Mouse (Mus musculus) hindbrain, embryonic 11.5 days (tissue): Measurements from ENCODE around the gene Hnrnpc. TPM values are rescaled to one million over a fixed set of nuclear protein-coding genes. Genes with fewer than 3 reads are reported as not detected.
"Not testable (repeated sequence)": the region's sequence is repeated elsewhere in the genome, so short reads cannot be mapped to it uniquely, and the experiment has no call there.

ENCODE experiments used
- ATAC-seq: fragments of 200-750 bp; cut with Nextera tagmentation; 2 replicates; pipeline ENCODE4 v1.8.0; 2017; ENCODE audit warnings: mild to moderate bottlenecking, moderate TSS enrichment, moderate library complexity; ENCODE audit not compliant: low FRiP score
- DNase-seq: peaks from one replicate; pipeline ENCODE4 v3.0.0-alpha.2; 2015; ENCODE audit warnings: low spot score
- H3K27ac ChIP-seq: fragments of 300-500 bp; sonication (generic); 2 replicates; pipeline ENCODE4 v1.5.1; 2014; ENCODE audit warnings: mild to moderate bottlenecking, low read depth, low read length
- H3K27me3 ChIP-seq: fragments of 300-500 bp; sonication (generic); 2 replicates; pipeline ENCODE4 v1.6.1; 2014; ENCODE audit warnings: mild to moderate bottlenecking, low read length, moderate library complexity, mixed read lengths; ENCODE audit not compliant: control insufficient read depth, insufficient read depth
- H3K36me3 ChIP-seq: fragments of 300-500 bp; sonication (generic); 2 replicates; pipeline ENCODE4 v1.6.1; 2014; ENCODE audit warnings: mild to moderate bottlenecking, low read length, moderate library complexity, mixed read lengths; ENCODE audit not compliant: control insufficient read depth, insufficient read depth
- H3K4me1 ChIP-seq: fragments of 300-500 bp; sonication (generic); replicated peaks from 2 replicates; pipeline ENCODE4 v1.6.1; 2014; ENCODE audit warnings: low read length, mixed read lengths; ENCODE audit not compliant: control insufficient read depth, insufficient read depth
- H3K4me2 ChIP-seq: fragments of 300-500 bp; sonication (generic); replicated peaks from 2 replicates; pipeline ENCODE4 v1.6.1; 2014; ENCODE audit warnings: mild to moderate bottlenecking, low read depth, low read length
- H3K4me3 ChIP-seq: fragments of 300-500 bp; sonication (generic); 2 replicates; pipeline ENCODE4 v1.5.1; 2014; ENCODE audit warnings: low read depth, low read length
- H3K9ac ChIP-seq: fragments of 300-500 bp; sonication (generic); 2 replicates; pipeline ENCODE4 v1.6.1; 2014; ENCODE audit warnings: low read depth, low read length
- H3K9me3 ChIP-seq: fragments of 300-500 bp; sonication (generic); 2 replicates; pipeline ENCODE4 v1.6.1; 2016; ENCODE audit warnings: low read length; ENCODE audit not compliant: control insufficient read depth
- WGBS: fragments of 180-500 bp; shearing (Covaris S2); extraction: QIAGEN DNeasy Blood & Tissue Kit; methylation state at CpG from one replicate; pipeline ENCODE4 v1.1.7; 2014; 5-methylcytosine and 5-hydroxymethylcytosine counted together
- polyA plus RNA-seq: library from polyadenylated mRNA; unstranded; fragments of >200 nt; fragmentation: Nextera tagmentation; extraction: Ambion mirVana; gene quantifications from 2 replicates; pipeline ENCODE4 v1.2.1, GENCODE M21; 2014

The Hnrnpc gene
- polyA plus RNA-seq, 1 experiment from 2014 or later: 962 TPM

DNA sequence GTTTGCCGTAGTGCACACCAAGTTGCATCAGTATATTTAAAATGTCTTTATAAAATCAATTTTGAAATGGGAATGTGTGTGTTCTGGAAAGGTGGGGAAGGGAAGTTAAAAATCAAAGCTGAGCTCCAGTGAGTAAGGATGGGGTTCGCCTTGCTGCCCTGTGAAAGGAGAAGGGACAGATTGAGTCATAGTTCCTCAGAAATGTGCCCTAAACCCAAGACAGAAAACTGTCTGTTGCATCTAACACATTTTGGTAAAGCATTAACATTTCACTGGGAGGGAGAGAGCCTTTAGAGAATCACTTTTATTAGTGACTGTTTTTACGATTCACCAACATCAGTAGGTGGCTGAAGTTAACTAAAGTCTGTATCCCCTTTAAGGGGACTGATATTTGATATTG is 5.4 kb downstream of the Hnrnpc start:
- H3K27ac ChIP-seq, ATAC-seq, H3K27me3 ChIP-seq, H3K9ac ChIP-seq, H3K4me3 ChIP-seq, H3K4me1 ChIP-seq, DNase-seq, H3K4me2 ChIP-seq, H3K9me3 ChIP-seq, H3K36me3 ChIP-seq: not testable (repeated sequence)
- 92% methylated on average over 3 of the region's 3 CpGs for WGBS

DNA sequence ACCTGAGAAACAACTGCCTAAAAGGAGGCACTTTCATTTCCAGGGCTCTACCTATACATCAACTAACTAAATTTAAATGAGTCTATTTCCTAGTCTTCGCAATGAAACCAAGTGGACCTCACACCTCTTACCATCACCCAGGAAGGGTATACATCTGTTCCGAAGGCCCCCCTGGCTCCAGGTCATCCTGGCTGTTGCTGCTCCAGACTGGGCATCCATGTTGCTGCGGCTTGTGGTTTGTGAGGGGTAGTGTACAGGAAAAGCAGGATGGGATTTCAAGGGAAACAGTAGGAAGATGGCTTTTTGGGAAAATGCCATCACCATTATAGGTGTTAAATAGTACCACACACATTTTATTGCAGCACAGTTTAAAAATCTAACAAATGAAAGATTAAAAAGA is 6.6 kb downstream of the Hnrnpc start:
- H3K4me2 ChIP-seq, DNase-seq, H3K9me3 ChIP-seq, H3K9ac ChIP-seq, H3K4me3 ChIP-seq, H3K4me1 ChIP-seq, H3K27ac ChIP-seq, H3K36me3 ChIP-seq, H3K27me3 ChIP-seq, ATAC-seq: not testable (repeated sequence)
- WGBS: 96% methylated on average over 3 of the region's 3 CpGs

DNA sequence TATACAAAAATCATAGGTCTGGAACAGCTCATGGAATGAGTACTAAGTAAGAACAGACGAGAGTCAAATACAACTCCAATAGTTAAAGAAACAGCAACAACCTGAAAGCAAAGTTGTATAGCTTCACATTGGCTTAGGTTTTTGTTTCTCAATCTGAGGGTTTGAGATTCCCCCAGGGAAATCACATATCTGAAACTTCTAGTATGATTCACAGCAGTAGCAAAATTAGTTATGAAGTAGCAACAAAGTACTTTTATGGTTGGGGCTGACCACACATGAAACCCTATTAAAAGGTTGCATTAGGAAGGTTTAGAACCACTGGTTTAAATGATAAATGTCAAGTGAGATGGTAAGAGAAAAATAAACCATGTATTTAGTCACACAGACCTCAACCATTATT is 9.3 kb downstream of the Hnrnpc start:
- whole genome bisulfite sequencing: 92% methylated on average over 1 of the region's 1 CpGs
- no peak for DNase-seq
- Histone ChIP-seq H3K4me2 (no peak overlapping the region), H3K27ac (no peak overlapping the region), H3K9me3 (no peaks in the 10 kb centered on the region), H3K4me3 (no peak overlapping the region), H3K9ac (no peak overlapping the region), H3K36me3 (0 out of 2 replicates have a peak, but pooled peaks cover 2% of the 10 kb centered on the region), H3K27me3 (no peaks in the 10 kb centered on the region), H3K4me1 (no peaks in the 10 kb centered on the region)
- ATAC-seq: no peak

DNA sequence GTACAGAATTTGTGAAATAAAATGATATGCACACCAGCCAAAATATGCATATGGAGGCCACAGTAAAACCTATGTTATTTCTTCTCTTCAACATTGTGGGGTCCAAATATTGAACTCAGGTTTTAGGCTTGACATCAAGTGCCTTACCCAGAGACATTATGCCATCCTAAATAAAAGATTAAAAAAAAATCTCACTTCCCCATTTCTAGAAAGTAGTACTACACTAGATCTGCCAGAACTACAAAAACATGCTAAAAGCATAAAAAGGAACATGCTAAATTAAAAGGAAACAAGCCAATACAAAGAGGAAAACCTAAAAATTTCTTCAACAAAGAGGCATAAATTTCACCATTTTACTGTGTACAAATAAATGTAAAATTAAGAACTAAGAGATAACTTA is 20.7 kb downstream of the Hnrnpc start:
- no peak overlapping the region for H3K4me2 ChIP-seq
- H3K36me3 ChIP-seq: peaks cover 16% of the 10 kb centered on the region
- H3K27me3 ChIP-seq: no peaks in the 10 kb centered on the region
- no peak overlapping the region for H3K9ac ChIP-seq
- DNase-seq (no peak), ATAC-seq (no peak)
- no peak overlapping the region for H3K4me3 ChIP-seq
- H3K4me1 ChIP-seq: no peaks in the 10 kb centered on the region
- no peak overlapping the region for H3K27ac ChIP-seq
- H3K9me3 ChIP-seq: no peaks in the 10 kb centered on the region

DNA sequence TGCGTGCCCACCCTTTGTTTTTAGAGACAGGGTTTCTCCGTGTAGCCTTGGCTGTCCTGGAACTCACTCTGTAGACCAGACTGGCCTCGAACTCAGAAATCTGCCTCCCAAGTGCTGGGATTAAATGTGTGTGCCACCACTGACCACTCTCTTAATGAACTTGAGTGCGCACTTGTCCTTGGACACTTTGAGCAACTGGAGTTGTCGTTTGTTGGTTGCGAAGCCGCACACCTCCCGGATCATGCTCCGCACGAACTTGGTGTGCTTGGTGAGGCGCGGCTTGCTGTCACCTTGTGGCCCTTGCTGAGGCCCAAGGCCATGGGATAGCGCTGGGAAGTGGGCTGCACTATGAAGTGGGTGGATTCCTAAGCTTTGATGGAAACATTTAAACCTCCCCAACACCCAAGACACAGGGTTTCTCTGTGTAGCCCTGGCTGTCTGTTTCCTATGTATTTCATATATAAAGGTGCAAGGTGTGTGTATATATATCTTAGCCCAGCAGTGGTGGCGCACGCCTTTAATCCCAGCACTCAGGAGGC is 32.2 kb downstream of the Hnrnpc start:
- Histone ChIP-seq H3K4me1 (no peaks in the 10 kb centered on the region), H3K4me3 (no peak overlapping the region), H3K27me3 (no peaks in the 10 kb centered on the region), H3K9me3 (no peaks in the 10 kb centered on the region), H3K9ac (no peak overlapping the region), H3K4me2 (no peak overlapping the region), H3K36me3 (peaks cover 5% of the 10 kb centered on the region; the same call in 1 of the 2 replicates), H3K27ac (no peak overlapping the region)
- ATAC-seq (no peak), DNase-seq (no peak)
- WGBS: 92% methylated on average over 15 of the region's 15 CpGs

DNA sequence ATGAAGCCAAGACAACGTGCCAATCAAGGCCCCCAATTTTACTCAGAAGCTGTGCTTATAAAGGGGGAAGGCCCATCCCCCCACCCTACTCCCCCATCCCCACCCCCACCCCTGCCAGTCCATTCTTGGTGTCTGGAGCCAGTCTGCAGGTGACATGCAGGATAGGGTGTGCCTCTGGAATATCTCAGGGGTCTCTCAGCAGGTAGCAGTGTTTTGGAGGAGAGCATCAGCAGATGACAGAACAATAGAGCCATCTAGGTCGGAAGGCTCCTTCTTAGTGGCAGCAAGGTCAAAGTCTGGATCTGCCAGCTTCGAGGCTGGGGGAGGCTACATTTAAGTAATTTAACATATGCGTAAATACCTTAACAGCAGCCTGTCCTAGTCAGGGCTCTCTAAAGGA is 37.7 kb downstream of the Hnrnpc start:
- no peaks in the 10 kb centered on the region for H3K9me3 ChIP-seq
- DNase-seq: no peak
- no peak overlapping the region for H3K4me2 ChIP-seq
- WGBS: 52% methylated on average over 4 of the region's 4 CpGs
- H3K27me3 ChIP-seq: no peaks in the 10 kb centered on the region
- H3K9ac ChIP-seq: no peak overlapping the region
- no peak overlapping the region for H3K27ac ChIP-seq
- no peaks in the 10 kb centered on the region for H3K36me3 ChIP-seq
- no peak for ATAC-seq
- no peak overlapping the region for H3K4me3 ChIP-seq
- H3K4me1 ChIP-seq: no peaks in the 10 kb centered on the region

DNA sequence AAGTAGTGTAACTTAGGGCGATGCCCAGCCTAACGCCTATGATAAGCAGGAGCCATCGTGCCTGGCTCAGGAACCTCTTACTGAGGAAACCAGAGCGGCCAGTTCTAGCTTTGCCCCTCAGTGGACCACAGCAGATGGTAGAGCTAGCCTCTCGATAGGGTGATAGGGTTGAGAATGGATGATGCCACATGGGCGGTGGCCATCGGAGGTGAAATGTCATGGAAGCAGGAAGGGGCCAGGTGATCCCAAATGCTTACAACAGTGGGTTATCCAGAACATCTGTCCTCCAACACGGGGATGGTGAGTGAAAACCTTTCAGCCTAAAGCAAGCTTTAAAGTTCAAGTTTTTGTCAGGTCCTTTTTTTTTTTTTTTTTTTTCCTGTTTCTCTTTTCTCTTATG is 42.0 kb downstream of the Hnrnpc start:
- Histone ChIP-seq H3K4me3 (no peak overlapping the region), H3K27me3 (no peaks in the 10 kb centered on the region), H3K36me3 (no peaks in the 10 kb centered on the region), H3K4me1 (no peaks in the 10 kb centered on the region), H3K9me3 (no peaks in the 10 kb centered on the region), H3K9ac (no peak overlapping the region), H3K4me2 (no peak overlapping the region), H3K27ac (no peak overlapping the region)
- WGBS: 85% methylated on average over 8 of the region's 8 CpGs
- ATAC-seq (no peak), DNase-seq (no peak)

DNA sequence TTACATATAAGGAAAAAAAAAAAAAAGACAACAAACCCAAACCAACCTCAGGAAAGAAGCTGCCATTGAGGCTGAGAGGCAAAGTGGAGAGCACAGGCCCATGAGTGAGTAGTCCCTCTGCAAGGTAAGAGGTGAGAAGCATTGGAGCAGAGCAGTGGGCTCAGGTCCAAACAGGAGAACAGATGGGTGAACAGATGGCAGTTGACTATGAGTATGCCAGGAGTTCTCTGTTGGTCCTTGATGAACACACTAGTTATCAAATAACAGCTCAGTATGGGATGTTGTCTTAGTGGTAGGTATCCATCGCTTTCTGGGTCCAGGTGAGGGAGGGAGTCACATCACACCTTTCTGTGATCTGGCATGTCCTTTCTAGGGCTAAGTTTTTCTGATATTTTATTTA is 43.0 kb downstream of the Hnrnpc start:
- Histone ChIP-seq H3K9me3 (no peaks in the 10 kb centered on the region), H3K9ac (no peak overlapping the region), H3K27ac (no peak overlapping the region), H3K4me1 (no peaks in the 10 kb centered on the region), H3K27me3 (no peaks in the 10 kb centered on the region), H3K4me2 (no peak overlapping the region), H3K36me3 (no peaks in the 10 kb centered on the region), H3K4me3 (no peak overlapping the region)
- DNase-seq (no peak), ATAC-seq (no peak)
- WGBS: 92% methylated on average over 1 of the region's 1 CpGs

DNA sequence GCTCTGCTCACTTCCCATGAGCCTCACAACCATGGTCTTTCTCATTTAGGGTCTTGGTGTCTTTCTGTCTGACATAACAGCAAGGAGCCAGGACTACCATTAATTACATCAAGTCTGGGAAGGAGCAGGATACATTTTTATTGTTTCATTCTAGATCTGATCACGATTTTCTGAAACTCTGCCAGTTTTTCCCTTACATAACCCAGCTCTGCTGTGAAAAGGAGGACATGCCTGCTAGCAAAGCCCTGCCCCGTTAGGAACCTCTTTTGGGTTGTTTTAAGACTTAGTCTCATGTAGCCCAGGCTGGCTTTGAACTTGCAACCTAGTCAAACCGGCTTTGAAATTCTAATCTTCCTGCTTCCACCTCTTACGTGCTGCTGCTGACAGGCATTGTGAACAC is 43.8 kb downstream of the Hnrnpc start:
- Histone ChIP-seq H3K4me3 (no peak overlapping the region), H3K9ac (no peak overlapping the region), H3K36me3 (no peaks in the 10 kb centered on the region), H3K4me1 (no peaks in the 10 kb centered on the region), H3K9me3 (no peaks in the 10 kb centered on the region), H3K27ac (no peak overlapping the region), H3K27me3 (no peaks in the 10 kb centered on the region), H3K4me2 (no peak overlapping the region)
- WGBS: 70% methylated on average over 4 of the region's 4 CpGs
- no peak for ATAC-seq
- DNase-seq: no peak
